Mouse (Mus musculus) kidney, adult 9 months (tissue): Measurements from ENCODE around the gene Glt8d2.
A peak's percentile ranks its signal among the peaks of the same experiment; 100 is the strongest.
"Not testable (repeated sequence)": the region's sequence is repeated elsewhere in the genome, so short reads cannot be mapped to it uniquely, and the experiment has no call there.

Source experiments
- DNase-seq: peaks from one replicate; pipeline ENCODE4 v3.0.0; 2022

Glt8d2 gene

DNA sequence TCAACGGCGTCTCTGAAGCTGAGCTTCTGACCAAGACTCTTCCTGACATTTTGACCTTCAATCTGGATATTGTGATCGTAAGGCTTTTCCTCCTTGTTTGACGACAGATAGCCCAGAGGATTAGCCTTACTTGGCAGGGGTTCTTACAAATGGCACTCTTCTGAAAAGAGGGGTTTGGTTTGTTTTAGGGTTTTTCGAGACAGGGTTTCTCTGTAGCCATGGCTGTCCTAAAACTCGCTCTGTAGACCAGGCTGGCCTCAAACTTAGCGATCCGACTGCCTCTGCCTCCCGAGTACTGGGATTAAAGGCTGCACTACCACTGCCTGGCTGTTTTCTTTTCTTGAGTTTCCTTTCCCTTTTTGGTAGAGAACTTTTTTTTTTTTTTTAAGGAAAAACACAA is 49.0 kb downstream of the Glt8d2 start:
- DNase-seq = no peak

DNA sequence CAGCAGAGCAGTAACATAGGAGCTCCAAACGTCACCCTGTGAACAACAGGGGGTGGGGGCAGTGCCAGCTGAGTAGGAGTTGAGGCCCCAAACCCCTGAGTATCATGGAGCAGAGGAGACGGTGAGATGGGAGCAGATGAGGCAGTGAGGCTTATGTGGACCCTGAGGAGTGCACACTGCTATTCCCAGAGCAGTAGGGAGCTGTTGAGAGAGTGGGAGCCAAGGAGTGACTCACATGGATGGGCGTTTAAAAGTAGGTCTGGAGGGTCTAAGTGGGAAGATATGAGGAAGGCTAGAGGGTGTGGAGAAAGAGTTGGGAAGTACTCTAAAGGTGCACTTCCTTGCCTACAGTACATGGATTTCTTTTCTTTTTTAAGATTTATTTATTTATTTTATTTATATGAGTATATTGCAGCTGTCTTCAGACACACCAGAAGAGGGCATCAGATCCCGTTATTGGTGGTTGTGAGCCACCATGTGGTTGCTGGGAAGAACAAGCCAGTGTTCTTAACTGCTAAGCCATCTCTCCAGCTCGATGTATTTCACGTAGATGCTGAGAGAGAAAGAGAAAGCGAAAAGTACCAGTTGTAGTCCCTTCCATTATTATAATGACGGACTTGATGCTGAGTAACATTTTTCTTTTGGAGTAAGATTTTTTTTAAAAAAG is 51.3 kb downstream of the Glt8d2 start:
- no peak for DNase-seq

DNA sequence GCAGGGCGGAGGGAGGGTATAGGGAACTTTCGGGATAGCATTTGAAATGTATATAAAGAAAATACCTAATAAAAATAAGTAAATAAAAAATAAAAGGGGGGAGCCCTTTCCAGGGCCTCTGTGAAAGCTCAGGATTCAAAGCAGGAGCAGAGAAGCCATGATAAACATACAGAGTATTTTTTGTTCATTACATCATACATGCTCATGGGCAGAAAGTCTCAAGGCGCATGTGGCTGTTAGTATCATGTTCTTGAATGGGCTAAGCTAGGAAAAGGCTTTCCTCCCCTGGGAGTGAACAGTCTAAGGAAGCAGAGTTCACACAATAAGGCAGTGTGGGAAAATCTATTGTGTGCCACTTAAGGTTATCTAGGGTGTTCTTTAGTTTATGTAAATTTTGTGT is 54.1 kb downstream of the Glt8d2 start:
- no peak for DNase-seq

- DNase-seq = no peak
Measured at GRCm38 (mm10) chr10:82634348-82634747, 56.1 kb downstream of the Glt8d2 start.

- DNase-seq = no peak
Measured at GRCm38 (mm10) chr10:82632496-82633280, 57.8 kb downstream of the Glt8d2 start.

DNA sequence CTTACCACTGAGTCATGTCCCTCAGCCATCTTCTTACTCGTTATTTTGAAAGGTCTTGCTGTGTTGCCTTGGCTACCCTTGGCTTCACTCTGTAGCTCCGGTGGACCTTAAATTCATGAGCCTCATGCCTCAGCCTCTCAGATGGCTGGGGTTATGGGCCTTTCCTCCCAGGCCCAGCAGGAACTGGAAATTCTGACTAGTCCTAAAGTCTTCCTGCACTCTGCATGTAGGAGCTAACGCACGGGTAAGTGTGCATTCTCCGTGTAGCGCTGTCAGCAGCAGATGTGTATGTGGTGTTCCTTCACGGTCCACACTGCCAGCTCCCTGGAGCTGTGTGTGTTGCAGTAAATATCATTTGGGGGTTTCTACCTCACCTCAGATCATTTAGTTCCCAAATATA is 59.3 kb downstream of the Glt8d2 start:
- no peak for DNase-seq

GRCm38 (mm10) chr10:82630497-82630896 is 60.0 kb downstream of the Glt8d2 start:
- DNase-seq = no peak

DNA sequence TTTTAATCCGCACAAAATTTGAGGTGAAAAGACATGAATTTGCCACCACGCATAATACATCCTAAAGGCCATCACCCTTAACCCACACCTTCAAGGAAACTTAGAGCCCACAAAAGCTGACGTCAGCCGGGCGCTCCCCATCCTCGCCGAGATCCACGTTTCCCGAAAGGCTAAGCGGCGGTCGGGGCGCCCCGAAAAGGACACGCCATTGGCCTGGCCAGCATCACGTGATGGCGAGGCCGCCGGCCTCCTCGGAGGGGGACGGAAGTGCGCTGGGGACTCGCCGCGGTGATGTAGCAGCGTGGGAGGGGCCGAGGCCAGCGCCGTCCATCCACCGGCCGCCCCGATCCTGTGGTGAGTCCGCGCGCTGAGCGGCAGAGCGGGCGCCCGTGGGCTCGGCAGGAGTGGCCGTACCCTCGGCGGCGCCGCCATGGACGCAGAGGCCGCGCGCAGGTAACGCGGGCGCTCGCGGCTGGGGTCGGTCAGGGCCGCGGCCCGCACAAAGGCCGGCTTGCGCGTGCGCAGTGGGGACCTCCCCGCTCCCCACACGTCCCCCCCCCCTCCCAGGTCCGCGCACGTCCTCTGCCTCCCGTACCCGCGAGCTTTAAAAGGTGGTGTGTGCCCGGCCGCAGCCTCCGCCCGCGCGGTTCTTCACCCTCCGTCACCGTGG is 60.7 kb downstream of the Glt8d2 start, which contains the start of gene Tdg:
Tdg (plus strand) TSS at position 243 of the 670 bp plus-strand sequence.
- peak; percentile 91 for DNase-seq

- peak; percentile 19 for DNase-seq
Measured at GRCm38 (mm10) chr10:82629111-82629585, 61.3 kb downstream of the Glt8d2 start.

DNA sequence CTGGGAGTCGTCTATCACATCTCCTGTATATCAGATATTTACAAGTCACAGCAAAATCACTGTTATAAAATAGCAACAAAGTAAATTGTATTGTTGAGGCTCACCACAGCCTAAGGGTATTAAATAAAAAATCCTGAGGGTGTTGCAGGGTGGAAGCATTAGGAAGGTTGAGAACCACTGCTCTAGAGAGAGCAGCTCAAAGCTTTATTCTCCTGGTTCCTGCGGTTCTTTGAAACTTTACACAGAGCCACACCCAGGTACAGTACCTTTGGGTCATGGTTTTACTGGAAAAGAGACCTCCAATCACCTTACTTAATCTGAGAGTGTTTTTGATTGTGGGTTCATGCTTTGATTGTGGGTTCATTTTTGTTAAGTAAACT is 66.9 kb downstream of the Glt8d2 start:
- not testable (repeated sequence) for DNase-seq

DNA sequence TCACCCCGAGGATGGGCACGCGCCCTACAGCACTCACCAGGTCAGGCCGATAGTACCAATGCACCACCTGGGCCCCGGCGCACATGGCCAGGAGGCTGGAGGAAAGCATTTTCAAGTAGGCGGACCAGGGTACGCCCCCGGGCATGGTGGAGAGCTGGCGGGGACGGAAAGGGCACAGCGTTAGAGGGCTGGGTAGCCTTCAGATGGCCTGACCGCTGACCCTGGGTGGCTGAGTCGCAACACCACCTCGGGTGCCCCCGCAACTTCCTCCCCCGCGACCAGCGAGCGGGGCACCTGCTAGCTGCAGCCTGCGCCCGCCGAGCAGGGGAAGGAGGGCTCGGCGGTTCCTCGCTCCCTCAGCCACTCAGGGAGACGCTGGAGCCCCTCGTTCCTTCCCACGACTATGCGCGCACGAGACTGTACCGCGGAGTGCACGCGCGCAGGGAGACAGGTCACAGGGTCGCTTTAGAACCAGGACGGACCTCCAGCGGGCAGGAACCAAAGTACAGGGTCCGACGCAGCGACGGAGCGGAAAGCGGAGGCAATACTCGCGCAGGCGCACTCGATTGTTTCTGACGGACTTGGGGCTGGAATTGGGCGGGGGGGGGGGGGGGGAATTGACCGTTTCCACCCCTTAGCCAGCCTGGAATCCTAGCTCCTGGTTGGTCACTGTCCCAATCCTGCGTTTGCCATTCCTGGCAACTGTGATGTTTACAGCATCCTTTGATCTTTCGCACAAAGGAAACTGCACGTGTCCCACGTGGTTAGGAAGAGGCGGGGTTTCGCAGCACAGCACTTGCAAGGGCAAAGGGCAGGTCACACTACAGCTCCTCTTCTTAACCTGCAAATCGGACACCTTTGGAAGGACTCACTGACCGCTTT is 67.5 kb downstream of the Glt8d2 start, which contains the start of gene 1190007I07Rik:
1190007I07Rik (minus strand) TSS at position 558 of the 882 bp plus-strand sequence.
- peak; percentile 97 for DNase-seq

DNA sequence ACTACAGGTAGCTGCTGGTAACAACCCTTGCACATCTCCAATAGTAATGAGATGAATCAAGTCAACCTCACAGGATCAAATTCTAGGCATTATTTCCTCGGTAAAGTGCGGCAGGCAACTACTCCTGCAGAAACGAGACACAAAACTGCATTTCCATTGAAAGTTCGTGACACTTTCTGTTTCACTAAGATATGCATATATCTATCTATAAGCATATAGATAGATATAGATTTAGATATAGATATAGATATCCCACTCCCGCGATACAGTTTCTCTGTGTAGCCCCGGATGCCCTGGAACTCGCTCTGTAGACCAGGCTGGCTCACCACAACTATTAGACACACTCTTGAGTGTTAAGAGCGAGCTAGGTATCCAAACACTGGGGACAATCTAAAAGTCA is 68.2 kb downstream of the Glt8d2 start:
- no peak for DNase-seq
